In genomic region chr15:85700716-85701115, GRCm38 (mm10) we compare ENCODE assay signal across 15 mouse cellular contexts. TPM values are rescaled to one million over a fixed set of nuclear protein-coding genes. Genes with fewer than 3 reads are reported as not detected.
DNase-seq lines count a peak whose midpoint lies in the region; ATAC-seq lines count a peak whose summit lies in the region.
"Had no signal": no experiment of that assay in that cellular context is flagged by ENCODE, and none has a peak within 500 bp of the region (broad histone marks: within the 10 kb centered on the region; RNA-seq: fewer than 3 reads in every experiment).

No protein-coding gene starts in this region.

- peak overlapping the region; percentile 27; the same call in 1 of the 2 replicates for H3K27ac ChIP-seq in forebrain, embryonic 14.5 days (ENCODE audit: low read depth, low read length)
- no peak overlapping the region for H3K27ac ChIP-seq in forebrain, embryonic 10.5 days
- peak overlapping the region; percentile 88 for H3K27ac ChIP-seq in brown adipose tissue, adult 24 weeks (replicated peaks; ENCODE audit: low read depth, low read length)
- H3K27ac ChIP-seq in forebrain, embryonic 16.5 days (ENCODE audit: low read length): peak overlapping the region; percentile 45
- H3K27ac ChIP-seq in intestine, embryonic 15.5 days: no peak overlapping the region
- H3K27ac ChIP-seq: heart, embryonic 13.5 days; macrophage had no signal

- H3K36me3 ChIP-seq in forebrain, embryonic 14.5 days (ENCODE audit: control insufficient read depth, insufficient read depth, low read length): peaks cover 98% of the 10 kb centered on the region
- H3K36me3 ChIP-seq in forebrain, embryonic 10.5 days (replicated peaks): no peaks in the 10 kb centered on the region
- H3K36me3 ChIP-seq in forebrain, embryonic 16.5 days (ENCODE audit: control insufficient read depth, insufficient read depth): peaks cover 56% of the 10 kb centered on the region
- peaks cover 21% of the 10 kb centered on the region; the same call in 1 of the 2 replicates for H3K36me3 ChIP-seq in intestine, embryonic 15.5 days
- H3K36me3 ChIP-seq: limb, embryonic 10.5 days had no signal

- H3K9ac ChIP-seq in forebrain, embryonic 14.5 days (ENCODE audit: low read length): no peak overlapping the region
- no peak overlapping the region for H3K9ac ChIP-seq in forebrain, embryonic 16.5 days (replicated peaks; ENCODE audit: low read depth, low read length)
- H3K9ac ChIP-seq in intestine, embryonic 15.5 days: no peak overlapping the region
- H3K9ac ChIP-seq: heart, embryonic 13.5 days had no signal

- H3K4me2 ChIP-seq in forebrain, embryonic 14.5 days (ENCODE audit: low read length): no peak overlapping the region
- no peak overlapping the region for H3K4me2 ChIP-seq in forebrain, embryonic 16.5 days (ENCODE audit: low read length)
- no peak overlapping the region for H3K4me2 ChIP-seq in intestine, embryonic 15.5 days (replicated peaks)
- H3K4me2 ChIP-seq: heart, embryonic 13.5 days had no signal

- ATAC-seq in forebrain, embryonic 14.5 days: no peak
- no peak for ATAC-seq in forebrain, embryonic 16.5 days
- no peak for ATAC-seq in intestine, embryonic 15.5 days

- no peak for DNase-seq in forebrain, embryonic 14.5 days (ENCODE audit: low spot score)
- DNase-seq in forebrain, embryonic 10.5 days (ENCODE audit: extremely low spot score, low spot score): no peak
- peak; percentile 42 for DNase-seq in kidney, postnatal 10 days
- DNase-seq in kidney, postnatal 25 days: no peak
- no peak for DNase-seq in thymus, postnatal 14 days
- DNase-seq: lung, adult 18-20 months; retina, postnatal 1 day; spleen, adult 18-20 months had no signal

- no peaks in the 10 kb centered on the region for H3K27me3 ChIP-seq in forebrain, embryonic 14.5 days (replicated peaks; ENCODE audit: control insufficient read depth, insufficient read depth, low read length)
- peaks cover 46% of the 10 kb centered on the region for H3K27me3 ChIP-seq in forebrain, embryonic 10.5 days (ENCODE audit: poor library complexity, severe bottlenecking)
- no peaks in the 10 kb centered on the region for H3K27me3 ChIP-seq in forebrain, embryonic 16.5 days (replicated peaks; ENCODE audit: control insufficient read depth, insufficient read depth, low read length)
- H3K27me3 ChIP-seq in intestine, embryonic 15.5 days (replicated peaks): no peaks in the 10 kb centered on the region
- H3K27me3 ChIP-seq: heart, embryonic 13.5 days had no signal

- no peaks in the 10 kb centered on the region for H3K9me3 ChIP-seq in forebrain, embryonic 14.5 days (replicated peaks; ENCODE audit: control insufficient read depth, low read length)
- H3K9me3 ChIP-seq in forebrain, embryonic 10.5 days: no peaks in the 10 kb centered on the region
- no peaks in the 10 kb centered on the region for H3K9me3 ChIP-seq in forebrain, embryonic 16.5 days (ENCODE audit: control insufficient read depth, low read length)
- no peaks in the 10 kb centered on the region for H3K9me3 ChIP-seq in intestine, embryonic 15.5 days
- H3K9me3 ChIP-seq: G1E; heart, embryonic 13.5 days; limb, embryonic 10.5 days had no signal

- WGBS in forebrain, embryonic 14.5 days: 80% methylated on average over 9 of the region's 9 CpGs
- 92% methylated on average over 9 of the region's 9 CpGs for WGBS in forebrain, embryonic 10.5 days
- WGBS in forebrain, embryonic 16.5 days: 84% methylated on average over 9 of the region's 9 CpGs
- WGBS in intestine, embryonic 15.5 days: 80% methylated on average over 9 of the region's 9 CpGs

- no peak overlapping the region for H3K4me3 ChIP-seq in forebrain, embryonic 14.5 days (ENCODE audit: low read depth, low read length)
- no peak overlapping the region for H3K4me3 ChIP-seq in forebrain, embryonic 10.5 days
- H3K4me3 ChIP-seq in brown adipose tissue, adult 24 weeks (ENCODE audit: insufficient read depth, low read depth, low read length): no peak overlapping the region
- no peak overlapping the region for H3K4me3 ChIP-seq in forebrain, embryonic 16.5 days (replicated peaks; ENCODE audit: low read length)
- no peak overlapping the region for H3K4me3 ChIP-seq in intestine, embryonic 15.5 days (replicated peaks)
- H3K4me3 ChIP-seq: heart, embryonic 13.5 days; limb, embryonic 10.5 days had no signal

- H3K4me1 ChIP-seq in forebrain, embryonic 14.5 days (ENCODE audit: control insufficient read depth, insufficient read depth, low read length): peaks cover 9% of the 10 kb centered on the region
- peaks cover 5% of the 10 kb centered on the region; the same call in 1 of the 2 replicates for H3K4me1 ChIP-seq in forebrain, embryonic 10.5 days
- peaks cover 65% of the 10 kb centered on the region for H3K4me1 ChIP-seq in brown adipose tissue, adult 24 weeks (ENCODE audit: control insufficient read depth, insufficient read depth, insufficient read length, low read length)
- peaks cover 35% of the 10 kb centered on the region for H3K4me1 ChIP-seq in forebrain, embryonic 16.5 days (replicated peaks; ENCODE audit: control insufficient read depth, insufficient read depth, low read length)
- 0 out of 2 replicates have a peak, but pooled peaks cover 3% of the 10 kb centered on the region for H3K4me1 ChIP-seq in intestine, embryonic 15.5 days (replicated peaks)
- H3K4me1 ChIP-seq: heart, embryonic 13.5 days had no signal

RNA-seq across cellular contexts. Expression of gene Ppara, which starts 34.1 kb away (rescaled TPM):
- polyA plus RNA-seq in forebrain, embryonic 14.5 days (2014; fragmentation: Nextera tagmentation; extraction: Ambion mirVana): 0.67 and 0.73 TPM in 2 replicates
- polyA plus RNA-seq in forebrain, embryonic 10.5 days (2016; fragmentation: Nextera tagmentation; extraction: Ambion mirVana): 0.11 and 0.20 TPM in 2 replicates
- 53.5 and 108 TPM in 2 replicates for polyA plus RNA-seq in brown adipose tissue, adult 24 weeks (2012; ENCODE audit: insufficient read depth, insufficient read length, missing spikeins)
- 0.90 and 1.6 TPM in 2 replicates for polyA plus RNA-seq in forebrain, embryonic 16.5 days (2015; fragmentation: Nextera tagmentation; extraction: Ambion mirVana)
- polyA plus RNA-seq in intestine, embryonic 15.5 days (2015; fragmentation: Nextera tagmentation; extraction: Ambion mirVana): 18.2 and 19.5 TPM in 2 replicates
- polyA plus RNA-seq: G1E, macrophage had no signal

Comparison
In these comparisons a context has a peak if more than half of its experiments do, and no peak if none do; other contexts are left out.
1. H3K27ac ChIP-seq: peak in forebrain, embryonic 14.5 days (single experiment), brown adipose tissue, adult 24 weeks (single experiment) and forebrain, embryonic 16.5 days (single experiment); none in forebrain, embryonic 10.5 days (single experiment) and intestine, embryonic 15.5 days (single experiment).